Mouse (Mus musculus) cerebellum, adult 9-10 months (tissue): ENCODE data around the gene Kcnk7.
"Not testable (repeated sequence)": the region's sequence is repeated elsewhere in the genome, so short reads cannot be mapped to it uniquely, and the experiment has no call there.

Experiments used
- DNase-seq: peaks from one replicate; pipeline ENCODE4 v3.0.0; 2022

Gene Kcnk7

GRCm38 (mm10) chr19:5704163-5704800 lies at the start of gene Kcnk7:
Kcnk7 (plus strand) TSS chr19:5704367.
- DNase-seq: no peak

- no peak for DNase-seq
Observed at GRCm38 (mm10) chr19:5654720-5655298, 49.4 kb upstream of the Kcnk7 start.

DNA sequence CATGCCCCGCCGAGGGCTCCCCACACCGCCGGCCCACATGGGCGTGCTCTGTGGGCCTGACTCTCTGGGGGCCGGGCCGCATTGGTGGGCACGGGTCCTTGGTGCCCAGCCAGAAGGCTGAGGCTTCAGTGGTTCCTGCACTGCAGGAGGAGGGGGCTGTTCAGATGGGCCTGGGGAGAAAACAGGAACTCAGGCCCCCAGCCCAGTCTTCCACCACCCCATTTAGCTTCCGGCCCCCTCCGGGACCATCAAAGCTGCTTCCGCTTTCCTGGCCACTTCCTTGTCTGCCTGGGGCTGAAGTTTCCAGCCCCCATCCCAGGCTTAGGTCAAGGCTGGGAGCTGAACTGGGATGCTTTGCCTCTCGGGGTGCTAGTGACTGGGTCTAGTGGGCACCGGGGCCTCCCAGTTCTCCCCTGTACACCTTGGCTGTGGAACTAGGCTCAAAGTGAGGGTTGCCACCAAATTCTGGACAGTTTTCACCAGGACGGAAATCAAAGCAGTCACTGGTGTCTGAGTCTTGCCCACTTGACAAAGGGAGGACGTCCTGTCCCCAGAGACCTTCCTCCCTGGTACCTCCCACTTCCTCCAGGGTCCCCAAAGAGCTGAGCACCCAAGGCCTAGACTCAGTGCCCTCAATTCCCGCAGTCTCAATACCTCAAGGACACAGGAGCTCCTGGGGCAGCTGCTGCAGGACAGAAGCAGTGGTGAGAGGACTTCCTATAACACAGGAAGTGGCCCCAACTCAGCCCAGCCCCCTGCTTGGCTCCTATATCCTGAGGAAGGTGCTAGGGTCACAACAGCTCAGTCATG lies 43.0 kb upstream of the Kcnk7 start:
- DNase-seq: no peak

- no peak for DNase-seq
Observed at GRCm38 (mm10) chr19:5662310-5662709, 41.9 kb upstream of the Kcnk7 start.

GRCm38 (mm10) chr19:5662981-5663913 lies 40.9 kb upstream of the Kcnk7 start, which contains the start of gene Sipa1:
Sipa1 (minus strand) TSS chr19:5663707.
- peak; percentile 58 for DNase-seq

GRCm38 (mm10) chr19:5664669-5665257 lies 39.4 kb upstream of the Kcnk7 start:
- no peak for DNase-seq

GRCm38 (mm10) chr19:5665465-5665864 lies 38.7 kb upstream of the Kcnk7 start:
- DNase-seq: no peak

DNA sequence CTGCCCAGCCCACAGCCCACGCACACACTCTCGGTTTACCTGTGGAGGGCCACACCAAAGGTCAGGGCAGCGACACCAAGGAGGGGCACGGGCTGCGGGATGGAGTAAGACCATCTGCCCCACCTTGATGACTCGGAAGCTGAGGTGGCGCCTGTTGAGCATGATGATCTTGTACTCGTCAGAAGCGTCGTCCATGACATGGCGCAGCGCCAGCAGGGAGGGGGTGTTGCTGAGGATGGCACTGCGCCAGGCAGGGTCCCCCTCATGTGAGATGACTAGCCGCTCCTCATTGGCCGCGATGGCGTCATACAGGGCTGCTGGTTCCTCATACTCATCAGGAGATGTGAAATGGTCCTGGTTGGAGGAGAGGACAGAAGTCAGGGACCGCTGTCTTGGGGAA lies 37.8 kb upstream of the Kcnk7 start:
- no peak for DNase-seq

- DNase-seq: no peak
Observed at GRCm38 (mm10) chr19:5668372-5668771, 35.8 kb upstream of the Kcnk7 start.

GRCm38 (mm10) chr19:5680432-5680831 lies 23.7 kb upstream of the Kcnk7 start:
- no peak for DNase-seq

DNA sequence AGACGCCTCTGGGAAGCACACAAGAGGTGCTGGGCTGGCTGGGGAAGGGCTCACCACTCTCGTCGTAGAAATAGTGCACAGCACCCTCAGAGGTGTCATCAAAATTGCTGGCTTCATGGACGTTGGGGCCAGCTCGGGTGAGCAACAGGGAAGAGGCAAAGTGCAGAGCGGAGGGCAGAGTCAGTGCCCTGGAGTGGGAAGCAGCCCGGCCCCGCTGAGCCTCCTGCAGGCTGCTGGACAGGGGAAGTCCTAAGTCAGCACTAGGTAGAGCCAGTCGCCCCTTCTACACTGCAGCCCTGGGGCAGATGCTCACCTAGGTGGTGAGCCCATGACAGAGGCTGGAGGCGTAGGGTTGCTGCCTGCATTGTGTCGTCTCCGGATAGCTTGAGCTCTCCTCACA lies 19.9 kb upstream of the Kcnk7 start:
- no peak for DNase-seq

DNA sequence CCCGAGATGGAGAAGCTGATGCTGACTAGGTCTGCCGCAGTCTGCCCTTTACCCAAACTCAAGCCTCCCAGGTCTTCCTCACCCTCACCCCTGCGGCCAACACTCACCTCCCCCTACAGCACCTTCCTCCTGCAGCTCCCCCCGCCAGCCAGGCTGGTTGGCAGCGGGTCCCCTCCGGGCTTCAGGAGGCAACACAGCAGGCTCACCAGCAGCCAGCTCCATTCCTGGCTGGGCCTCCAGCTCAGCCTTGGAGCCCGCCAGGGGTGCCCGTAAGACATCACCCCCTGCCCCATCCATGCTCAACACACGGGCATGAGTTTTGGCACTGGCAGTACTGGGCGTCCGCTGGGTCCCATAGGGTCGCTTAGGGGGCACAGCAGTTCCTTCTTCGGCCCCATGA lies 19.2 kb upstream of the Kcnk7 start:
- no peak for DNase-seq

- DNase-seq: no peak
Observed at GRCm38 (mm10) chr19:5685431-5685830, 18.7 kb upstream of the Kcnk7 start.

DNA sequence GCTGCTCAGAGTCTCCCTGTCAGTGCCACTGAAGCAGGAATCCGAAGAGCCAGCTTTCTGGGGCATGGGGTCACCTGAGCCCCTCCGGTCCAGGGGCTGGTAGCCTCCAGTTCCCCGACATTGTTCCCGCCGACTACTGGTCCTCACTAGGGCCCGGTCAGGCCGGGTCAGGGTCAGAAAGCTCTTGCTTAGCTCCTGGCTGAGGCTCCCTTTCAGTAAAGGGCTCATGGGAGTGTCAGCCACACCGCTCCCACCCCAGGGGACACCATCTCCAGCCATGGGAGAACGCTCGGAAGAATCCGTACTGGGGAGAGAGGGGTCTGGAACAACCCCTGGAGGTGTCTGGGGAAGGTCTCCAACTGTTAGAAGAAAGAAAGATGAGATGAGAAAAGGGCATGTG lies 18.3 kb upstream of the Kcnk7 start:
- no peak for DNase-seq

GRCm38 (mm10) chr19:5686437-5686836 lies 17.7 kb upstream of the Kcnk7 start:
- no peak for DNase-seq

DNA sequence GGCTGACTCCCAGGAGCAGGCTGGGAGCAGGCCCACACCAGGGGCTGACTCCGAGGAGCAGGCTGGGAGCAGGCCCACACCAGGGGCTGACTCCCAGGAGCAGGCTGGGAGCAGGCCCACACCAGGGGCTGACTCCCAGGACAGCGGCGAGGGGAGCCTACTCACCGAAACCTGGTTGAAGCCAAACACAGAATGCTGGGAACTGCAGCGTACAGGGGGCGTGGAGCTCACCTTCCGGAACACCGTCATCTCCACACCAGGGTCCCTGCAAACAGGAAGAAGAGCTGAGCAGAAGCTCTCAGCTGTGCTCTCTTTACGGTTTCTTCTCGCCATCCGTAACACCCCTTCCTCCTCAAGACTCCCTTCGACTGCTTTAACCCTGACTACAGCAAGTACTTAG lies 17.2 kb upstream of the Kcnk7 start:
- not testable (repeated sequence) for DNase-seq

DNA sequence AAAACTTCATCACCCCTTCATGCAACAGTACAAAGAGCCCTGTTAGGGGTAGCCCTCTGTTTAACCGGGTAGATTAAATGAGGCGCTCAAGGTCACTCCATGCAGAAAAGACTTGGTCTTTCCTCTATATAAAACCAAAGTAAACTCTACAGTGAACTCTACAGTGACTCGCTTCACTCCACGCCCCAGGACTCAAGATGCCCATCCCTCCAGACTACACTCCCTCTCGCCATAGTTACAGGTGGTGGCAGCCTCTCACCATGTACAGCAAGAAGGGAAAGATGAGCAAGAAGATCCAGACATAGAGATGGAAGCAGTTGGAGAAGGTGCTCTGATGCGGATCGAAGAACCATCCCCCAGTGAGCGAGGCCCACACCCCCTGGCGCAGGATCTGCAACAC lies 16.4 kb upstream of the Kcnk7 start:
- no peak for DNase-seq

DNA sequence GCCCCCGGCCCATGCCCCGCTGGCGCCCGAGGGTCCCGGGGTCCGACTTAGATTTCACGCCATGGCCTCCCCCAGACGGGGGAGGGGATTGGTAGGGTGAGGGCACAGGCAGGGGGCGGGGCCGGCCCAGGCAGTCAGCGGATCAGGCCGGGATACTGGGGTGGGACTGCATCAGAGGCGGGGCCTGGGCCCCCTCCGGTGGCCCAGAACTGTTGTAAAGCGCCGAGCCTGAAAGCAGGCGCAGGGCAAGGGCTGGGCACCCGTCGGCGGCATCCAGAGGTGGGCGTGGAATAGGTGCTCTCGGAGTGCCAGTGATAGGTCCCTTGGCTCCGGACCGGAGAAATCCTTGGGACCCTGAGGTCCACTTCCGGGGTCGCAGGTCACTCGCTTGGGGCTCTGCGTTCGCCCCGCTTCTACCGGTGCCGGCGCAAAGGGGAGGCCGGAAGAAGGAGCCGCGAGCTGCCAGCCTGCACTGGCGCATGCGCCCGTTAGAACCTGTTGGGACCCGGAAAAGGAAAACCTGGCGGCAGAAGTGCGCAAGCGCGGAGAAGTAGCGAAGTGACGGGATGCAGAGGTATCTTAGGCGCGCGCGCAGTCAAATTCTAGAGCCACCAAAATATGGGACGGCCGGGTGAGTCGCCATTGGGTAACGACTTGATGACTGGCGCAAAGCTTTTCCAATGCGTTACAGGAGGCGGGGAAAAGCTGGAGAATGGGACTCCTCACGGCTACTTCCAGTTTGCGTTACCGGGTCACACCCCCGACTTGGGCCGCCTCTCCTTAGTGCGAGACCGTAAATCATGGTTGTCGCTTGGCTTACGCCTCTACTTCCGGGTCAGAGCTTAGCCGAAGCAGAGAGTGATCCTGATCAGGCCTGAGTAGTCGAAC lies 15.7 kb upstream of the Kcnk7 start, which contains the start of the genes Map3k11 and Pcnx3:
Map3k11 (plus strand) TSS at position 543 of the 888 bp plus-strand sequence.
Pcnx3 (minus strand) TSS at position 709 of the 888 bp plus-strand sequence.
- peak; percentile 98 for DNase-seq

DNA sequence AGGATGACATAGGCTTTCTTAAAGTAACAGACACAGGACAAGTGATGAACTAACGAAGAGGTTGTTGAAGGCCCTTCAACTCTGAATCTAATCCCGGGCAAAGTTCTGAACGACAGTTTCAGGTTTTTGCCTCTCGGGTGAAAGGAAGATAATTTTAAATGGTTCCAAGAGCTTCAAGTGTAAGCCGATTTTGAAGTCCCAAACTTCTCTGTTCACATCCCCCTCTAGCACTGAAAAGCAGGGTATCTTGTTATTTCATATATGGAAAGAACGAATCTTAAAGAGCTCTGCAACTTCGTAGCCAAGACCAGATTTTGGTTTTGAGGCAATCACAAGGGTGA lies 15.1 kb upstream of the Kcnk7 start:
- no peak for DNase-seq

- peak; percentile 78 for DNase-seq
Observed at GRCm38 (mm10) chr19:5689565-5690342, 14.4 kb upstream of the Kcnk7 start.

DNA sequence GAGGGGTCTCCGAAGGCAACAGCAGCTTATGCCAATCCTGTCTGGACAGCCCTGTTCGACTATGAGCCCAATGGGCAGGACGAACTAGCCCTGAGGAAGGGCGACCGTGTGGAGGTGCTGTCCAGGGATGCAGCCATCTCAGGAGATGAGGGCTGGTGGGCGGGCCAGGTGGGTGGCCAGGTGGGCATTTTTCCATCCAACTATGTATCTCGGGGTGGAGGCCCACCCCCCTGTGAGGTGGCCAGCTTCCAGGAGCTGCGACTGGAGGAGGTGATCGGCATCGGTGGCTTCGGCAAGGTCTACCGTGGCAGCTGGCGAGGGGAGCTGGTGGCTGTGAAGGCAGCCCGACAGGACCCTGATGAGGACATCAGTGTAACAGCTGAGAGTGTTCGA lies 13.8 kb upstream of the Kcnk7 start:
- DNase-seq: peak; percentile 65
